Mouse (Mus musculus): Measurements from ENCODE around the gene Nfam1.

DNA sequence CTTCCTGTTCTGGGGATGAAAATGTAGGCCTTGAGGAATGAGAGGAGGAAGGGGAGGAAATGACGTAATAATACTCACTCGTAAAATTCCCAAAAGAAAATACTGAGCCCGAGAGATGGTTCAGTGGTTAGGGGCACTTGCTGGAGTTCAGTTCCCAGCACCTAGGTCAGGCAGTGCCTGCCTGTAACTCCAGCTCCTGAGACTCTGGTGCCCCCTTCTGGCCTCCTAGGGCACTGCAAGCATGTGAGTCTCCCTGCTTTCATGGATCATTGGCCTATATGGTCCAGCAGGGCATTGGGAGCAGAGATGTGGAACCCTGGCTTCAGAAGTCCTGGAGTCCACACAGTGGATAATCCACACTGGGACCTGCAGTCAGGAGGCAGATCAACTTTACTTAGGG, 13.2 kb upstream of the Nfam1 start:
- TF ChIP-seq POLR2A (IDR thresholded peaks at IDR 0.05; ENCODE audit: borderline replicate concordance, insufficient read depth, low read length) (no peak), CTCF (IDR thresholded peaks at IDR 0.05; ENCODE audit: borderline replicate concordance, insufficient read depth, low read depth, low read length) (no peak)
